Mouse (Mus musculus) embryo, embryonic 11.5 days (tissue): ENCODE measurements around the gene Iqce.
"Not testable (repeated sequence)": the region's sequence is repeated elsewhere in the genome, so short reads cannot be mapped to it uniquely, and the experiment has no call there.

Experiments used
- DNase-seq: peaks from one replicate; pipeline ENCODE4 v3.0.0-alpha.2; 2012; ENCODE audit warnings: low read depth, low spot score

Gene Iqce

GRCm38 (mm10) chr5:140704378-140705251 lies 2.4 kb upstream of the Iqce start, which contains the start of gene Brat1:
Gene Brat1, plus strand, starts transcription at chr5:140705011.
- peak; percentile 100 for DNase-seq

- DNase-seq: no peak
These were observed 1.6 kb upstream of the Iqce start for GRCm38 (mm10) chr5:140703480-140704377.

GRCm38 (mm10) chr5:140702618-140703175 lies 519 bp upstream of the Iqce start:
- DNase-seq: no peak

GRCm38 (mm10) chr5:140701661-140702060 lies 517 bp downstream of the Iqce start:
- DNase-seq: peak; percentile 31

GRCm38 (mm10) chr5:140699776-140700175 lies 2.4 kb downstream of the Iqce start:
- DNase-seq: no peak

GRCm38 (mm10) chr5:140695987-140696386 lies 6.2 kb downstream of the Iqce start:
- DNase-seq: no peak

- DNase-seq: no peak
These were observed 13.7 kb downstream of the Iqce start for GRCm38 (mm10) chr5:140688434-140688833.

GRCm38 (mm10) chr5:140684343-140685148 lies 17.6 kb downstream of the Iqce start:
- DNase-seq: no peak

- DNase-seq: no peak
These were observed 20.1 kb downstream of the Iqce start for GRCm38 (mm10) chr5:140682113-140682512.

- no peak for DNase-seq
These were observed 21.2 kb downstream of the Iqce start for GRCm38 (mm10) chr5:140680950-140681349.

- DNase-seq: no peak
These were observed 22.1 kb downstream of the Iqce start for GRCm38 (mm10) chr5:140680051-140680450.

GRCm38 (mm10) chr5:140677137-140677536 lies 25.0 kb downstream of the Iqce start:
- DNase-seq: no peak

GRCm38 (mm10) chr5:140675640-140676039 lies 26.5 kb downstream of the Iqce start:
- DNase-seq: no peak

- DNase-seq: no peak
These were observed 27.1 kb downstream of the Iqce start for GRCm38 (mm10) chr5:140675079-140675478.

GRCm38 (mm10) chr5:140674036-140674435 lies 28.1 kb downstream of the Iqce start:
- no peak for DNase-seq

- not testable (repeated sequence) for DNase-seq
These were observed 29.6 kb downstream of the Iqce start for GRCm38 (mm10) chr5:140672603-140673002.

GRCm38 (mm10) chr5:140672115-140672514 lies 30.1 kb downstream of the Iqce start:
- DNase-seq: no peak

- DNase-seq: peak; percentile 42
These were observed 38.5 kb downstream of the Iqce start for GRCm38 (mm10) chr5:140663621-140664180.

GRCm38 (mm10) chr5:140662741-140663592 lies 39.2 kb downstream of the Iqce start:
- DNase-seq: no peak
